Mouse (Mus musculus) ovary, postnatal 14 days (tissue): ENCODE results near the gene Tns1.

ENCODE experiments used
- DNase-seq: peaks from one replicate; pipeline ENCODE4 v3.0.0; 2022; ENCODE audit warnings: low spot score

Tns1 gene

DNA sequence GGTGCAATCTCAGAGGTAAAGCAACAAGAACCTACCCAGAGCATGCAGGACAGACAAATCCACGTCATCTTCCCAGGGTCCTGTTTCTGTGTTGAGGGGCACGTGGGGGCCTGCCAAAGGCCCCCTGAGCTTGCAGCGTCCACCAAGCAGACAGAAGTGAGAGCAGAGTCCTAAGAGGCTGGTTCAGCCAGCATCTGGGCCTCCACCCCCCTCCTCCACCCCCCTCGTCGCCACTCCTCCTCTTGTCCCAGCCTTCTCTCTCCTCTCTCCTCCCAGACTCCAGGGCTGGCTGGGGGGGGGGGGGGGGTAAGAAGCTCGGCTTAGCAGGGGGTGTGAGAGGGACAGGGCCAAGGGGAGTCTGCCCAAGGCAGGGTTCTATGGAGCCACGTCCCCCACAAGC is 33.1 kb downstream of the Tns1 start:
- DNase-seq = no peak

DNA sequence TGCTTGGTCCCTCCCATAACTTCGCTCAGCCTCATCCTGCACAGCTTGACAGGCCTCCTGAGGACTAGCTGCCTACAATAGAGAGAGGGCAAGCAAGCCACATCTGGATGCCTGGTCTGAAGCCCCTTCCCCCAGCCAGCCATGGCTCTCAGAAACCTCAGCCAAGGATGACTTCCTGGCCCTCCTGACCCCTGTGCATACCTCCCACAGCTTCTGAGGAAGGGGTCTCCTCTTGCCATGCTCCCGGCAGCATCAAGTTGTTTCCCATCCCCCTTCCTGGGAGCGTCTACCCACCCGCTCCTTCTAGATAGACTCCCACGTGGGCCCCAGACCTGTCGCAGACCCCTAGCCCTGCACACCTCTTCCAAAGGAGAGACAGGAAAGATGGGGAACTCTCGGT is 33.9 kb downstream of the Tns1 start:
- DNase-seq = no peak

- DNase-seq = no peak
Measured at GRCm38 (mm10) chr1:74088569-74088968, 35.7 kb downstream of the Tns1 start.

- DNase-seq = no peak
Measured at GRCm38 (mm10) chr1:74085566-74085965, 38.7 kb downstream of the Tns1 start.

DNA sequence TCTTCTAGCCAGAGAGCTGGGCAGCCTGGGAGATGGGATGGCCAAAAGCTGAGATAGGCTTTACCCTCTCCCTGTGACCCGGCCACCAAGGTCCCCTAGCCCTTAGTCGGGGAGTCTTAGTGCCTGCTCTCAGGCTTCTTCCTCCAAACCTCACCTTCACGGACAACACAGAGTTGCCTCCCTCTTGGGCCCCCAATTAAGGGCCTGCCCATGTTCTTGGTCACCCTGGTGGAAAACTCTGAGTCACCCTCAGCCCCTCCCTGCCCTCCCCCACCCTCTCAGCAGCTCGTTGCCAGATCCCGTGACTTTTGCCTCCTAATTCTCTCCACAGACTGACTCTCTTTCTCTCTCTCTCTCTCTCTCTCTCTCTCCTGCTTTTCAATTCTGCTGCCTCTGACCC is 39.5 kb downstream of the Tns1 start:
- DNase-seq = no peak

DNA sequence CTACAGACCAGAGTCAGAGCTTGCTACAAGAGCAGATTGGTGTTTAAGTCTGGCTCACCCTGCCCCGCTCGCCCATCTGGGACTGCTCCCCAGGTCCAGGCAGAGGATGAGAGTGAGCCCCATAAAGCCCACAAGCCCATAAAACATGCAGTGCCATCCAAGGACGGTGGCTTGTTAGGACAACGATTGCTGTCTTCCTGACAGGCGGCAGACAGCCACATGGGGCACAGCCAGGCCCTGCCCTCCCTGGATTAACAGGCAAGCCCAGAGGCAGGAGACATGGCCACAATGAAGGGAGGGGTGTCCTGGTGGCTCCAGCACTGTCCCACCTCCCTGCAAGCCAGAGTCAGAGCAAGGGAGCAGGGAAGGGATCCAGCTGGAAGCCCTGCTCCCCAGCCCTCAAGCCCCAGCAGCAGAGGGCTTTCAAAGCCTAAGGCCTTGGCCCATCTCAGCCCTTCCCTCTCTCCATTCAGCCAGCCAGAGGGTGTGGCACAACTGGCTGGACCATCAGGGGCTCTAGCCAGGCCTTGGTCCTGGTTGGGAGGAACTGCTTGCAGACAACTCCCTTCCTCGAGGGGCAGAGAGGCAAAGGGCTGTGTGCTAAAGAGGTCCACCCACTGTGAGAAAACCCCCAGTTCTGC is 40.1 kb downstream of the Tns1 start:
- no peak for DNase-seq

- peak; percentile 62 for DNase-seq
Measured at GRCm38 (mm10) chr1:74082841-74083463, 41.3 kb downstream of the Tns1 start.

DNA sequence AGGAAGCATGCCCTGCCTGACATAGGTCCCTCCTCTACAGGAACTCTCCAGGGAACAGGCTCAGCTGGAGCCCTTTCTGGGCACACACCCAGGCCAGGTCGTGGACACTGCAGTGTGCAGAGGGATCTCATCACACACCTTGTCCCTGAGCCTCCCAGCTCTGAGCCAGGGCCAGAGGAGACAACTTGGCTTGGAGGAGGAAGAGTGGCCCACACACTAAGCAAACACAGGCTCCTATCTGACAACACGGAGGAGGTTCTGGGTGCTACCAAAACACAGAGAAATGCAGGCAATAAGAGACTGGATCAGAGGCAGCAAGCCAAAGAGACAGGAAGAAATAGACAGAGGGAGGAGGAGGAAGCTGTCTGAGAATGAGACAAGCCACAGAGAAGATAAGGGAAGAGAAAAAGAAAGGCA is 42.7 kb downstream of the Tns1 start:
- no peak for DNase-seq

GRCm38 (mm10) chr1:74077353-74077752 is 46.9 kb downstream of the Tns1 start:
- peak; percentile 92 for DNase-seq

GRCm38 (mm10) chr1:74076230-74076629 is 48.0 kb downstream of the Tns1 start:
- no peak for DNase-seq

DNA sequence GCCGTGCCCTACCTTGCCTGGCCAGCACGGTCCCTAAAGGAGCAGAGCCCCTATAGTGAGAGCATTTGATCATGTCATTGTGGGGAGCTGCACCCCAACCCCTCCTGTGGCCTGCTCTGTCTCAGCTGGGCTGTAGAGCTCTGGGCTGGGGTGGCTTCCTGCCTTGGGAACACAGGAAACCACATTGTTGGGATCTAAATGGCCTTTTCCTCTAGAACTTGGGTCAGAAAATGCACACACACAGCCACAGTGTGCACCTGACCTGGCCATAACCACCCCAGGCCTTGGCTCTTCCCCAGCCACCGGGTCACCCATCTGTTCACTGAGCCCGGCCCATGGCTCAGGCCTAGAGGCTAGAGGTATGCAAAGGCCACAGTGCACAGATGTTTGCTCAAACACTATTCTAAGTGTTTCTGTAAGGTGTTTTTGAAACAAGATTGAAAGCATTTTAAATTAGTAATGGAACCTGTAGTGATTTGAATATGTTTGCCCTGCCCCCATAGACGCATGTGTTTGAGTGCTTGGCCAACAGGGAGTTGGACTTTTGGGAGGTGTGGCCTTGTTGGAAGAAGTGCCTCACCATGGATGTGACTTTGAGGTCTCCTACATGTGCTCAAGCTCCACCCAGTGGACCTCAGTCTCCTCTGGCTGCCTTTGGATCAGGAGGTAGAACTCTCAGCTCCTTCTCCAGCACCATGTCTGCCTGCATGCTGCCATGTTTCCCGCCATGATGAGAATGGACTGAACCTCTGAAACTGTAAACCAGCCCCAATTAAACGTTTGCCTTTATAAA is 49.4 kb downstream of the Tns1 start:
- no peak for DNase-seq

- DNase-seq = no peak
Measured at GRCm38 (mm10) chr1:74073791-74074190, 50.5 kb downstream of the Tns1 start.

DNA sequence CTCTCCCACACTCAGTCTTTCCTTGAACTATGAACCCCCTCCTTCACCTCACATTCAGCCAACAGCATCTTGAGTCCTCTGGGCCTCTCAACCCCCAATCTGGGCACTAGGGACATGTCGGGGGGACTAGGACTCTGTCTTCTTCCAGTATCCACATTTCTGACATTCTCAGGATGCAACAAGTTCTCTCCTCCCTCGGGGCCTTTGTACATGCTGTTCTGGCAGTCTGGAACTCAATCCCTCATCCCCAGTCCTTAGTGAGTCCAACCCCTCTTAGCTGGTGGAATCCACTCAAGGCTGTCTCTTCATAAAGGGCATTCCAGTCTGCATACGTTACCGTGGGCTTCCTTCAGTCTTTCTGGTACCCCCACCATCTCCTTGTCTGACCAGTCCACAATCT is 53.5 kb downstream of the Tns1 start:
- DNase-seq = no peak

DNA sequence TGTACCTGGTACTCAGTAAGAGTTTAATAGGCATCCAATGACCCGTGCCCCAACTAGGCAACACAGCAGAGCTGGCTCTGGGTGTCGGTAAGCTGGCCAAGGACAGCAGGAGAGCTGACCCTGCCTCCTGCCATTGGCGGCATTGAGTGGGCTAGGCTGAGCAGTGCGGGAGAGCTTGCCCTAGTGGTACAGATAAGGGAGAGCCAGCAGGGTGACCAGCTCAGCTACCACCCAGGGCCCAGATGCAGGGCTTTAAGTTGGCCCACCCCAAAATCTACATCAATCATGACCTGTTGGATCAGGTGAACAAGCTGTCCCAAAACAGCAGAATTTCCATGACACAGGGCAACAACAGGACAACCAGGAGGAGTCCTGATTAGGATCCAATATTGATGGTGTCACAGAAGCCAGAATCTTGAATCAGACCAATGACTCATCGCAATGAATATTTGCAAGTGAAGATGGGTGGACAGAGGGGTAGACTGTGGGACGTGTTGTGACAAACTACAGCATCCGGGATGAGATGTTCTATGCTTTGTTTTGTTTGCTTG is 54.2 kb downstream of the Tns1 start:
- DNase-seq = no peak

GRCm38 (mm10) chr1:74069085-74069835 is 55.0 kb downstream of the Tns1 start:
- DNase-seq = no peak

DNA sequence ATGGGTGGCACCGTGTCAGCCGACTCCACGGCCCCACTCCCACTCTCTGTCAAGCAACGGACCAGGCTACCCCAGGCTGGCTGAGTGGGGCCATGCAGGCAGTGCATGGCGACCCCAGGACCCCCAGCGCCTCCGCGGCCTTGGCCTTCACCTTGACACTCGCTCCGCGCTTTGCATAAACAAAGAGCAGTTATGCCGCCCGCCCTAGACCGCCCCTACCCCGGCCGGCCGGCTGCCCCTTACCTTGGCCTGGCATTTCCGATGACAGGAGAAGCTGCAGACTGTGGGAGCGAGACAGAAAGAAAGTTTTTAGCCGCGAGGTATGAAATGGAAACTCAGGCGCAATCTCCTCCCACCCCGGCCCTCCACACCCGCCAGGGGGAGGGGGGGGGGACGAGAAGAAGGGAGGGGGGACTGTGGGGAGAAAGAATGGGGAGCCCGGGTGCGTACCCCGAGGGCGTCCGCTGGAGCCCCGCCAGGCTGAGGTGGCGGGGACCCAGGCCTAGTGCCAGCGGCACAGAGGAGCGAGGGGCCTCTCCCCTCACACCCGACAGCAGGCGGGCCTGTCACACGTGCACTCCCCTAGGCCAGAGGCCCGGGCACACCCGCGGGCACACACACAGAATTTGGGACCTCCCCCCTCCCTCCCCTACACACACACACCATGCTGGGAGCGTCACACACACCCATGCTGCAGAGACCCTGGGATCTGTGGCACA is 55.7 kb downstream of the Tns1 start:
- no peak for DNase-seq

DNA sequence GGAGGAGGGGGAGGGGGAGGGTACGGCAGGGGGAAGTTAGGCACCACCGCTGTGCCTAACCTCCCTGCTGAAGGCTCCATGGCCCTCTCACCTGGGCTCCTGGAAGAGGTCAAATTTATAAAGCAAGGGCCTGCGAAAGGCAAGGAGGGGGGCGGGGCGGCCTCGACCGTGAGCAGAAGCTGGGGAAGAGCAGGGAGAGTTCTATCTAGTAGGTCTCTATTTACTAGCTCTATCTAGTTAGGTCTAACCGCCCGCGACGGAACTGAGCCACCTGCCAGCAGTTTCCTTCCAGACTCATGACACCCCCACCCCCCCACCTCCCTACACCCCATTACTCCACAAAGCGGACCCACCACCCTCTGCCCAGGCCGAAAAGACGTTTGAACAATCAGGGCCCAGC is 56.4 kb downstream of the Tns1 start:
- DNase-seq = no peak

DNA sequence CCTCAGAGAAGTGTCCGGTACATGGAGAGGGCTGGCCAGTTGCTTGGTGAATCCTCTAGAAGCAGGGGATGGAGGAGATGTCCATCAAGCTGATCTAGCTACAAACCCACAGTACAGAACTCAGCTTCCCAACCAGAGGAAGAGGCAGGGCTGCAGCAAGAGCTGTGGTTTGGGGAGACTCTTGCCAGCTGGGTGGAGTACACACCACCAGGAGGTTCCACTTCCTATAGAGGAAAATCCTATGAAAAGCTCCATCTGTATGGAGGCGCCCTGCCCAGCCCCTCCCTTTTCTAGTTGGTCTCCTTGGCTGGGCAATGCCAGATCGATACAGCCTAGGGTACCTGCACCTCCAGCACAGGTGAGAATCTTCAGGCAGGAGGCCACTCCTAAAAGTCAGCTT is 57.7 kb downstream of the Tns1 start:
- no peak for DNase-seq

DNA sequence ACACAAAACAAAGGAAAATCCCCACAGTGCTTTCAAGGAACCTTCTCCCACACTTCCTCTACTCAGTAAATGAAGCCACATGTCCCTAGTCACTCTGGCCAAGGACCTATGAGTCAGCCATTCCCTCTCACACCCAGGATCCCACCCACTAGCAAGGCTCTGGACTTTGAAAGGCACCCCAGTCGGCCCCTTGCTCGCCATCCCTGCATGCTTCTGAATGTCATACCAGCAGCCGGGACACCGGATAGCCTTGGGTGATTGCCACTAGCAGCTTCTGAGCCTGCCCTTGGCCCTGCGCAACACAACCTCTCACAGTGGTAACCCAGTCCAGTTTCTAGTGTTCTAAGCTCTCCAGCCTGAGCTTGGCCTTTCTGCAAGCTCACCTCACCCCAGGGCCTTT is 58.2 kb downstream of the Tns1 start:
- no peak for DNase-seq

DNA sequence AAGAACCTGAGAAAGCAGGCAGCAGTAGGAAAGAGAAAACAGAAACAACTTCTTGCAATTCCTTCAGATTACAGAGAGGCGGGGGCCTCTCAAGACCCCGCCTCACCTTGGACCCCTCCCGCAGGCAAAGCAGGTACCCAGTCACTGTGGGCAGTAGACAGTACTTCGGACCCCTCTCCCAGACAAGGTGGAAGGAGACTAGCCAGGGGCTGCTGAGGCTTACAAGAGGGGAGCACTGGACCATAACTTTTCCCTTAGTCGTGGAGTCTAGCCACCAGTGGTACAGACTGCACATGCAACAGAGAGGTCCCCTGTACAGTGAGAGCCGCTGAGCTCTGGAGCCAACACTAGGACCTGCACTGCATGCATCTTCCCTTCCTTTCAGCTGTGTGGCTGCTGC is 64.2 kb downstream of the Tns1 start:
- no peak for DNase-seq

- no peak for DNase-seq
Measured at GRCm38 (mm10) chr1:74059552-74059951, 64.7 kb downstream of the Tns1 start.

- DNase-seq = no peak
Measured at GRCm38 (mm10) chr1:74058771-74059170, 65.5 kb downstream of the Tns1 start.
